Mouse (Mus musculus) bone marrow, adult 2 months (tissue): ENCODE data around the gene Abcc9.

Experiments used
- CTCF ChIP-seq: fragments of 200-500 bp; IDR thresholded peaks from 2 replicates; pipeline ENCODE4 v1.5.1; 2011; ENCODE audit warnings: low read length, control low read depth; ENCODE audit not compliant: control insufficient read depth, insufficient read depth
- POLR2A ChIP-seq: fragments of 200-500 bp; IDR thresholded peaks from 2 replicates; pipeline ENCODE4 v1.6.1; 2011; ENCODE audit warnings: low read depth, mild to moderate bottlenecking, control low read depth, low read length, borderline replicate concordance; ENCODE audit not compliant: control insufficient read depth

- TF ChIP-seq CTCF (no peak), POLR2A (no peak)
Observed at GRCm38 (mm10) chr6:142732567-142733290, 30.6 kb upstream of the Abcc9 start.
